Mouse (Mus musculus): ENCODE measurements at regions not wholly inside any gene's neighbourhood (a gene's known extent, or its start where the extent isn't known, plus 50 kb on each side); places are given as distances from the start of the nearest gene placed in this dataset.

- Histone ChIP-seq H3K79me2 (ENCODE audit: control insufficient read depth, insufficient read depth) (no peaks in the 10 kb centered on the region), H3ac (ENCODE audit: control insufficient read depth, insufficient read length) (no peak overlapping the region), H3K4me3 (no peak overlapping the region), H3K36me3 (ENCODE audit: control insufficient read depth, insufficient read depth) (no peaks in the 10 kb centered on the region), H3K4me2 (ENCODE audit: low read depth) (no peak overlapping the region), H3K27me3 (ENCODE audit: control insufficient read depth, insufficient read depth, insufficient read length) (no peaks in the 10 kb centered on the region)
- TF ChIP-seq SRF (IDR thresholded peaks at IDR 0.05; ENCODE audit: control insufficient read depth, insufficient read length, low read depth) = no peak
- TF ChIP-seq CEBPB (IDR thresholded peaks at IDR 0.05; ENCODE audit: insufficient read depth, poor library complexity, severe bottlenecking) = no peak
- TF ChIP-seq MYOG (IDR thresholded peaks at IDR 0.05; ENCODE audit: control insufficient read depth in 1 of 3, insufficient read depth in 1 of 3, insufficient read length in 2 of 3, low read depth in 2 of 3) = no peak
- TF ChIP-seq MYOD1 (IDR thresholded peaks at IDR 0.05; ENCODE audit: control insufficient read depth in 1 of 3, insufficient read length in 2 of 3, low read depth in 2 of 3) = no peak
- TF ChIP-seq USF1 (IDR thresholded peaks at IDR 0.05; ENCODE audit: low read depth) = no peak
- TF ChIP-seq MAX (IDR thresholded peaks at IDR 0.05; ENCODE audit: low read depth) = no peak
- no peak for TF ChIP-seq TCF3 (IDR thresholded peaks at IDR 0.05; ENCODE audit: insufficient read length, low read depth)
- TF ChIP-seq TCF12 (IDR thresholded peaks at IDR 0.05; ENCODE audit: insufficient read depth, poor library complexity, severe bottlenecking) = no peak
- TF ChIP-seq REST (IDR thresholded peaks at IDR 0.05; ENCODE audit: insufficient read depth, insufficient read length) = no peak
- no peak for TF ChIP-seq POLR2AphosphoS2 (IDR thresholded peaks at IDR 0.05; ENCODE audit: insufficient read length, low read depth)
- TF ChIP-seq POLR2A (IDR thresholded peaks at IDR 0.05; ENCODE audit: insufficient read length, low read depth) = no peak
- TF ChIP-seq E2F4 (IDR thresholded peaks at IDR 0.05; ENCODE audit: insufficient read depth) = no peak
Measured at GRCm38 (mm10) chr4:58663628-58664205, 110.0 kb upstream of the Lpar1 start.

GRCm38 (mm10) chr4:58661781-58662293 lies 108.1 kb upstream of the Lpar1 start:
- Histone ChIP-seq H3K36me3 (ENCODE audit: control insufficient read depth, insufficient read depth) (no peaks in the 10 kb centered on the region), H3K4me2 (ENCODE audit: low read depth) (no peak overlapping the region), H3K4me3 (no peak overlapping the region), H3K27me3 (ENCODE audit: control insufficient read depth, insufficient read depth, insufficient read length) (no peaks in the 10 kb centered on the region), H3ac (ENCODE audit: control insufficient read depth, insufficient read length) (no peak overlapping the region), H3K79me2 (ENCODE audit: control insufficient read depth, insufficient read depth) (no peaks in the 10 kb centered on the region)
- TF ChIP-seq MYOD1 (IDR thresholded peaks at IDR 0.05; ENCODE audit: control insufficient read depth in 1 of 3, insufficient read length in 2 of 3, low read depth in 2 of 3) (peak in 2 of 3 experiments; percentile 15 to 39), SRF (IDR thresholded peaks at IDR 0.05; ENCODE audit: control insufficient read depth, insufficient read length, low read depth) (no peak)

GRCm38 (mm10) chr4:58660511-58660910 lies 106.8 kb upstream of the Lpar1 start:
- Histone ChIP-seq H3K27me3 (ENCODE audit: control insufficient read depth, insufficient read depth, insufficient read length) (no peaks in the 10 kb centered on the region), H3K4me2 (ENCODE audit: low read depth) (no peak overlapping the region), H3K4me3 (no peak overlapping the region), H3K36me3 (ENCODE audit: control insufficient read depth, insufficient read depth) (no peaks in the 10 kb centered on the region), H3ac (ENCODE audit: control insufficient read depth, insufficient read length) (no peak overlapping the region), H3K79me2 (ENCODE audit: control insufficient read depth, insufficient read depth) (no peaks in the 10 kb centered on the region)
- TF ChIP-seq USF1 (IDR thresholded peaks at IDR 0.05; ENCODE audit: low read depth) (no peak), TCF12 (IDR thresholded peaks at IDR 0.05; ENCODE audit: insufficient read depth, poor library complexity, severe bottlenecking) (no peak), MYOG (IDR thresholded peaks at IDR 0.05; ENCODE audit: control insufficient read depth in 1 of 3, insufficient read depth in 1 of 3, insufficient read length in 2 of 3, low read depth in 2 of 3) (no peak), MAX (IDR thresholded peaks at IDR 0.05; ENCODE audit: low read depth) (no peak), REST (IDR thresholded peaks at IDR 0.05; ENCODE audit: insufficient read depth, insufficient read length) (no peak), E2F4 (IDR thresholded peaks at IDR 0.05; ENCODE audit: insufficient read depth) (no peak), TCF3 (IDR thresholded peaks at IDR 0.05; ENCODE audit: insufficient read length, low read depth) (no peak), SRF (IDR thresholded peaks at IDR 0.05; ENCODE audit: control insufficient read depth, insufficient read length, low read depth) (no peak), CEBPB (IDR thresholded peaks at IDR 0.05; ENCODE audit: insufficient read depth, poor library complexity, severe bottlenecking) (no peak)

GRCm38 (mm10) chr4:58658206-58658605 lies 104.5 kb upstream of the Lpar1 start:
- Histone ChIP-seq H3K4me3 (no peak overlapping the region), H3K79me2 (ENCODE audit: control insufficient read depth, insufficient read depth) (no peaks in the 10 kb centered on the region), H3ac (ENCODE audit: control insufficient read depth, insufficient read length) (no peak overlapping the region), H3K36me3 (ENCODE audit: control insufficient read depth, insufficient read depth) (no peaks in the 10 kb centered on the region), H3K27me3 (ENCODE audit: control insufficient read depth, insufficient read depth, insufficient read length) (no peaks in the 10 kb centered on the region), H3K4me2 (ENCODE audit: low read depth) (no peak overlapping the region)
- TF ChIP-seq CEBPB (IDR thresholded peaks at IDR 0.05; ENCODE audit: insufficient read depth, poor library complexity, severe bottlenecking) = no peak
- TF ChIP-seq TCF3 (IDR thresholded peaks at IDR 0.05; ENCODE audit: insufficient read length, low read depth) = no peak
- no peak for TF ChIP-seq SRF (IDR thresholded peaks at IDR 0.05; ENCODE audit: control insufficient read depth, insufficient read length, low read depth)
- TF ChIP-seq E2F4 (IDR thresholded peaks at IDR 0.05; ENCODE audit: insufficient read depth) = no peak
- TF ChIP-seq POLR2AphosphoS2 (IDR thresholded peaks at IDR 0.05; ENCODE audit: insufficient read length, low read depth) = no peak
- no peak for TF ChIP-seq USF1 (IDR thresholded peaks at IDR 0.05; ENCODE audit: low read depth)
- no peak for TF ChIP-seq MAX (IDR thresholded peaks at IDR 0.05; ENCODE audit: low read depth)
- no peak for TF ChIP-seq REST (IDR thresholded peaks at IDR 0.05; ENCODE audit: insufficient read depth, insufficient read length)
- TF ChIP-seq POLR2A (IDR thresholded peaks at IDR 0.05; ENCODE audit: insufficient read length, low read depth) = no peak
- no peak for TF ChIP-seq TCF12 (IDR thresholded peaks at IDR 0.05; ENCODE audit: insufficient read depth, poor library complexity, severe bottlenecking)

- no peak for TF ChIP-seq MYOG (IDR thresholded peaks at IDR 0.05; ENCODE audit: control insufficient read depth in 1 of 3, insufficient read depth in 1 of 3, insufficient read length in 2 of 3, low read depth in 2 of 3)
- TF ChIP-seq POLR2A (IDR thresholded peaks at IDR 0.05; ENCODE audit: insufficient read length, low read depth) = no peak
- no peak for TF ChIP-seq MAX (IDR thresholded peaks at IDR 0.05; ENCODE audit: low read depth)
- TF ChIP-seq MYOD1 (IDR thresholded peaks at IDR 0.05; ENCODE audit: control insufficient read depth in 1 of 3, insufficient read length in 2 of 3, low read depth in 2 of 3) = no peak
- TF ChIP-seq TCF3 (IDR thresholded peaks at IDR 0.05; ENCODE audit: insufficient read length, low read depth) = no peak
- peak; percentile 40 for TF ChIP-seq USF1 (IDR thresholded peaks at IDR 0.05; ENCODE audit: low read depth)
- TF ChIP-seq CEBPB (IDR thresholded peaks at IDR 0.05; ENCODE audit: insufficient read depth, poor library complexity, severe bottlenecking) = 0 out of 2 replicates have a peak, but pooled peaks have one; percentile 55
- no peak for TF ChIP-seq TCF12 (IDR thresholded peaks at IDR 0.05; ENCODE audit: insufficient read depth, poor library complexity, severe bottlenecking)
- TF ChIP-seq REST (IDR thresholded peaks at IDR 0.05; ENCODE audit: insufficient read depth, insufficient read length) = no peak
- TF ChIP-seq E2F4 (IDR thresholded peaks at IDR 0.05; ENCODE audit: insufficient read depth) = no peak
- no peak for TF ChIP-seq POLR2AphosphoS2 (IDR thresholded peaks at IDR 0.05; ENCODE audit: insufficient read length, low read depth)
- H3K4me3 ChIP-seq = no peak overlapping the region
- no peaks in the 10 kb centered on the region for H3K36me3 ChIP-seq (ENCODE audit: control insufficient read depth, insufficient read depth)
- H3K27me3 ChIP-seq (ENCODE audit: control insufficient read depth, insufficient read depth, insufficient read length) = no peaks in the 10 kb centered on the region
- H3K4me2 ChIP-seq (ENCODE audit: low read depth) = no peak overlapping the region
- H3K79me2 ChIP-seq (ENCODE audit: control insufficient read depth, insufficient read depth) = no peaks in the 10 kb centered on the region
- H3ac ChIP-seq (ENCODE audit: control insufficient read depth, insufficient read length) = no peak overlapping the region
Measured at GRCm38 (mm10) chr4:58647761-58648295, 94.1 kb upstream of the Lpar1 start.
